Mouse (Mus musculus): ENCODE measurements around the gene Med13.

DNA sequence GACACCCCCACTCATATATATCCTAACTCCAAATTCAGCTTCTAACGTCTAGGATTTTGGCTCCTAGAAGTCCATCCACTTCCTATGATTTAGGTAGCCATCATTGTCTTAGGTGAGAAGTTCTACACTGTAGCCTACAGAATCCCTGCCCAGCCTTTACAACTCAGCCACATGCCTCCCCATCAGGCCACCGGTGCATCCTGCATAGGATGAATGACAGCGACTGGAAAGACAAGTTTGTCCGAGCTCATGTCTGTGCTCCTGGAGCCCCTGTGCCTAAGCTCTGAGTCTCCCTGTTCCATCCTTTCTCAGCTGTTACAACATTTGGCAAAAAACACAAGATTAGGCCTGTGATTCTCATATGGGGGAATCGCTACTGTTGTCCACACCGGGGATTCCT is 17.7 kb upstream of the Med13 start:
- TF ChIP-seq CTCF (IDR thresholded peaks at IDR 0.05; ENCODE audit: low read depth, low read length): no peak
- TF ChIP-seq POLR2A (IDR thresholded peaks at IDR 0.05; ENCODE audit: extremely low read depth, insufficient read depth, low read length): no peak
